Comparison of ENCODE assay signal across 11 mouse cellular contexts in genomic region chr16:30020124-30020523, GRCm38 (mm10). TPM values are rescaled to one million over a fixed set of nuclear protein-coding genes. Genes with fewer than 3 reads are reported as not detected.
DNase-seq lines count a peak whose midpoint lies in the region; ATAC-seq lines count a peak whose summit lies in the region.
"Had no signal": no experiment of that assay in that cellular context is flagged by ENCODE, and none has a peak within 500 bp of the region (broad histone marks: within the 10 kb centered on the region; RNA-seq: fewer than 3 reads in every experiment).

No protein-coding gene starts in this region.

- H3K4me3 ChIP-seq in hindbrain, embryonic 10.5 days = peak overlapping the region; percentile 23
- no peak overlapping the region for H3K4me3 ChIP-seq in hindbrain, embryonic 16.5 days (ENCODE audit: low read length)
- no peak overlapping the region for H3K4me3 ChIP-seq in embryonic facial prominence, embryonic 14.5 days (ENCODE audit: low read depth, low read length)
- no peak overlapping the region for H3K4me3 ChIP-seq in hindbrain, embryonic 13.5 days
- H3K4me3 ChIP-seq in neural tube, embryonic 12.5 days = no peak overlapping the region
- H3K4me3 ChIP-seq: hindbrain, embryonic 15.5 days had no signal

- no peaks in the 10 kb centered on the region for H3K9me3 ChIP-seq in hindbrain, embryonic 10.5 days
- H3K9me3 ChIP-seq in hindbrain, embryonic 16.5 days (ENCODE audit: control insufficient read depth, low read length) = no peaks in the 10 kb centered on the region
- H3K9me3 ChIP-seq in embryonic facial prominence, embryonic 14.5 days (ENCODE audit: control insufficient read depth, low read length) = no peaks in the 10 kb centered on the region
- no peaks in the 10 kb centered on the region for H3K9me3 ChIP-seq in hindbrain, embryonic 13.5 days
- no peaks in the 10 kb centered on the region for H3K9me3 ChIP-seq in neural tube, embryonic 12.5 days
- H3K9me3 ChIP-seq: hindbrain, embryonic 15.5 days had no signal

- 10% methylated on average over 13 of the region's 13 CpGs for WGBS in hindbrain, embryonic 10.5 days
- 8% methylated on average over 13 of the region's 13 CpGs for WGBS in hindbrain, embryonic 16.5 days
- WGBS in embryonic facial prominence, embryonic 14.5 days = 13% methylated on average over 13 of the region's 13 CpGs
- 6% methylated on average over 13 of the region's 13 CpGs for WGBS in hindbrain, embryonic 13.5 days
- 6% methylated on average over 13 of the region's 13 CpGs for WGBS in neural tube, embryonic 12.5 days

- intact Hi-C loops in left cerebral cortex, postnatal 36 days (cut with DNase I) = loop anchor here (5.0 kb wide), 1 partner anchor 42 kb away; the partner anchor contains the start of gene Hes1

- no peaks in the 10 kb centered on the region for H3K36me3 ChIP-seq in hindbrain, embryonic 10.5 days
- H3K36me3 ChIP-seq in hindbrain, embryonic 16.5 days (ENCODE audit: control insufficient read depth, insufficient read depth, low read length) = no peaks in the 10 kb centered on the region
- no peaks in the 10 kb centered on the region for H3K36me3 ChIP-seq in embryonic facial prominence, embryonic 14.5 days (ENCODE audit: control insufficient read depth, insufficient read depth, low read length)
- no peaks in the 10 kb centered on the region for H3K36me3 ChIP-seq in hindbrain, embryonic 13.5 days
- H3K36me3 ChIP-seq in neural tube, embryonic 12.5 days = no peaks in the 10 kb centered on the region
- H3K36me3 ChIP-seq: hindbrain, embryonic 15.5 days had no signal

- no peak overlapping the region for H3K4me2 ChIP-seq in hindbrain, embryonic 16.5 days (ENCODE audit: low read length)
- peak overlapping the region; percentile 35 for H3K4me2 ChIP-seq in embryonic facial prominence, embryonic 14.5 days (ENCODE audit: low read depth, low read length)
- peak overlapping the region; percentile 1; the same call in 1 of the 2 replicates for H3K4me2 ChIP-seq in hindbrain, embryonic 13.5 days
- peak overlapping the region; percentile 36; the same call in 1 of the 2 replicates for H3K4me2 ChIP-seq in neural tube, embryonic 12.5 days (replicated peaks)
- H3K4me2 ChIP-seq: hindbrain, embryonic 15.5 days had no signal

- no peak for ATAC-seq in hindbrain, embryonic 16.5 days
- ATAC-seq in embryonic facial prominence, embryonic 14.5 days (ENCODE audit: low read depth) = peak; percentile 45; the same call in 1 of the 2 replicates
- ATAC-seq in hindbrain, embryonic 13.5 days (ENCODE audit: low FRiP score) = 0 out of 2 replicates have a peak, but pooled peaks have one; percentile 35
- ATAC-seq in neural tube, embryonic 12.5 days (ENCODE audit: low FRiP score, low read depth) = peak; percentile 45

- no peak overlapping the region for H3K9ac ChIP-seq in hindbrain, embryonic 16.5 days (ENCODE audit: low read depth, low read length)
- H3K9ac ChIP-seq in embryonic facial prominence, embryonic 14.5 days (ENCODE audit: low read depth, low read length) = 0 out of 2 replicates have a peak overlapping the region, but pooled peaks have one; percentile 9
- 0 out of 2 replicates have a peak overlapping the region, but pooled peaks have one; percentile 13 for H3K9ac ChIP-seq in hindbrain, embryonic 13.5 days
- H3K9ac ChIP-seq in neural tube, embryonic 12.5 days = no peak overlapping the region
- H3K9ac ChIP-seq: hindbrain, embryonic 15.5 days had no signal

- peak overlapping the region; percentile 62 for H3K27ac ChIP-seq in hindbrain, embryonic 10.5 days
- H3K27ac ChIP-seq in hindbrain, embryonic 16.5 days (ENCODE audit: low read depth, low read length) = no peak overlapping the region
- H3K27ac ChIP-seq in embryonic facial prominence, embryonic 14.5 days (replicated peaks; ENCODE audit: low read depth, low read length) = no peak overlapping the region
- H3K27ac ChIP-seq in hindbrain, embryonic 13.5 days = no peak overlapping the region
- H3K27ac ChIP-seq in neural tube, embryonic 12.5 days = no peak overlapping the region
- H3K27ac ChIP-seq: hindbrain, embryonic 15.5 days had no signal

- peaks cover 58% of the 10 kb centered on the region for H3K4me1 ChIP-seq in hindbrain, embryonic 10.5 days (replicated peaks)
- H3K4me1 ChIP-seq in hindbrain, embryonic 16.5 days (ENCODE audit: control insufficient read depth, insufficient read depth, low read depth, low read length) = peaks cover 13% of the 10 kb centered on the region
- peaks cover 50% of the 10 kb centered on the region for H3K4me1 ChIP-seq in embryonic facial prominence, embryonic 14.5 days (ENCODE audit: control insufficient read depth, insufficient read depth, low read length)
- H3K4me1 ChIP-seq in hindbrain, embryonic 13.5 days (replicated peaks) = peaks cover 42% of the 10 kb centered on the region
- peaks cover 31% of the 10 kb centered on the region for H3K4me1 ChIP-seq in neural tube, embryonic 12.5 days

- peaks cover 83% of the 10 kb centered on the region for H3K27me3 ChIP-seq in hindbrain, embryonic 10.5 days (ENCODE audit: insufficient read depth, poor library complexity, severe bottlenecking)
- H3K27me3 ChIP-seq in hindbrain, embryonic 16.5 days (replicated peaks; ENCODE audit: control insufficient read depth, insufficient read depth, low read length) = peaks cover 3% of the 10 kb centered on the region
- H3K27me3 ChIP-seq in embryonic facial prominence, embryonic 14.5 days (replicated peaks; ENCODE audit: control insufficient read depth, insufficient read depth, low read length) = no peaks in the 10 kb centered on the region
- H3K27me3 ChIP-seq in hindbrain, embryonic 13.5 days = peaks cover 75% of the 10 kb centered on the region
- peaks cover 17% of the 10 kb centered on the region for H3K27me3 ChIP-seq in neural tube, embryonic 12.5 days (replicated peaks)

- DNase-seq in hindbrain, embryonic 10.5 days (ENCODE audit: low spot score) = peak; percentile 50
- peak; percentile 79 for DNase-seq in embryonic facial prominence, embryonic 14.5 days (ENCODE audit: low spot score)
- DNase-seq in thymus, postnatal 10 days (ENCODE audit: low spot score in 2 of 2) = no peak
- no peak for DNase-seq in left cerebral cortex, postnatal 36 days (ENCODE audit: low spot score in 2 of 2)
- DNase-seq in urinary bladder, postnatal 36 days (ENCODE audit: low spot score in 2 of 2) = no peak
- DNase-seq: adrenal gland, adult 2 months; right cerebral cortex, postnatal 25 days had no signal

RNA-seq across cellular contexts. Expression of gene Hes1, which starts 44.1 kb away (rescaled TPM):
- 31.2 and 31.9 TPM in 2 replicates for polyA plus RNA-seq in hindbrain, embryonic 10.5 days (2016; fragmentation: Nextera tagmentation; extraction: Ambion mirVana)
- polyA plus RNA-seq in hindbrain, embryonic 16.5 days (2015; fragmentation: Nextera tagmentation; extraction: Ambion mirVana) = 8.4 and 8.5 TPM in 2 replicates
- 49.8 and 53.5 TPM in 2 replicates for polyA plus RNA-seq in embryonic facial prominence, embryonic 14.5 days (2014; fragmentation: Nextera tagmentation; extraction: Ambion mirVana)
- 14.6 and 19.1 TPM in 2 replicates for polyA plus RNA-seq in hindbrain, embryonic 13.5 days (2015; fragmentation: Nextera tagmentation; extraction: Ambion mirVana)
- polyA plus RNA-seq in neural tube, embryonic 12.5 days (2016; fragmentation: Nextera tagmentation; extraction: Ambion mirVana) = 50.5 and 51.1 TPM in 2 replicates
- total RNA-seq in left cerebral cortex, postnatal 36 days (2021) = 10 to 100 TPM; 18.1 to 18.3 TPM

Comparison
In these comparisons a context has a peak if more than half of its experiments do, and no peak if none do; other contexts are left out.
1. H3K9ac ChIP-seq: peak in embryonic facial prominence, embryonic 14.5 days (single experiment) and hindbrain, embryonic 13.5 days (single experiment); none in hindbrain, embryonic 16.5 days (single experiment) and neural tube, embryonic 12.5 days (single experiment).
2. DNase-seq: peak in hindbrain, embryonic 10.5 days (single experiment) and embryonic facial prominence, embryonic 14.5 days (single experiment); none in thymus, postnatal 10 days (0 of 2), left cerebral cortex, postnatal 36 days (0 of 2) and urinary bladder, postnatal 36 days (0 of 2).